Mouse (Mus musculus) brain, embryonic 18.5 days (tissue): Measurements from ENCODE around the gene Galnt7.

ENCODE experiments used
- DNase-seq: peaks from one replicate; pipeline ENCODE4 v3.0.0-alpha.2; 2012; ENCODE audit warnings: low read depth, low spot score

Gene Galnt7

DNA sequence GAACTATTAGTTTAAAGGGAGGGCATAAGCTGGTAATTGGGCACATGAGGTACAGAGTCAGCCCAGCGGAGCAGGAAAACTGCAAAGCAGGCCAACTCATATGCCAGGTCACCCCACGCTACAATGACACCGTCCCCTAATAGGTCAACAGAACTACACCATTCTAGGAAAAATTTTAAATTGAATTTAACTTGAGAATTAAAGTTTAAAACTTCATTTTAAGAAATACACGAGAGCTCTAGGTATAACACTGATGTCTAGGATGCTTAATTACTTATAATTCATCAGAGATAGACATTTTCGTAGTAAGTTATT lies 67.7 kb downstream of the Galnt7 start:
- no peak for DNase-seq

DNA sequence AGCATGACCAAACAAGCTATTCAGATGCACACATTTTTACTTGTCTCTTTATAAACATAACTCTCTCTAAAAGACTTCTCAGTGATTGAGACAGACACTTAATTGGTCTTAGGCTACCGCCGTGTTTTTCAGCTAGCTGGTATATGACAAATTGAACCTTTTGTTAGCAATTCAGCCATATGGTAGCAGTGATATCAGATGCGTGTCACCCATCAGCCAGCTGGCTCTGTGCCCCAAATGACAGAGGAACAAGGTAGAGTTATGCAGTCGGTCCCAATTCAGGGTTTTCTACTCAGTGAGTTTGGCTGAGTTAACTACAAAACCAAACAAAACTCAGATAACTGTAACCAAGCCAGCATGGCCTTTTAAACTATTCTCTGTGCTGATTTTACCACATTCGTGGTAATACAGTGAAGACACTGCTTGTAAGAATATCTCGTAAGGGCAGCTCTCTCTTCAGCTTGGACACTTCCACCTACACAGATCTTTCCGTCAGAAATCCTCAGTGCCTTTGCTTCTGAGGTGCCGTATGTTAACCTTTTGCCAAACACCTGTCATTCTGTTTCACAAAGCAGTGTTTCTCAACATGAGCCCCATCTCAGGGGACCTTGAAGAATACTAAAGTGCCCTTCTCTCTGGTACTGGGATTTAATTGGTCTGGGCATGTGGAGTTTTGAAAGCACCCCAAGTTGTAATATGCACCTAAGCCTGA lies 68.3 kb downstream of the Galnt7 start:
- no peak for DNase-seq

DNA sequence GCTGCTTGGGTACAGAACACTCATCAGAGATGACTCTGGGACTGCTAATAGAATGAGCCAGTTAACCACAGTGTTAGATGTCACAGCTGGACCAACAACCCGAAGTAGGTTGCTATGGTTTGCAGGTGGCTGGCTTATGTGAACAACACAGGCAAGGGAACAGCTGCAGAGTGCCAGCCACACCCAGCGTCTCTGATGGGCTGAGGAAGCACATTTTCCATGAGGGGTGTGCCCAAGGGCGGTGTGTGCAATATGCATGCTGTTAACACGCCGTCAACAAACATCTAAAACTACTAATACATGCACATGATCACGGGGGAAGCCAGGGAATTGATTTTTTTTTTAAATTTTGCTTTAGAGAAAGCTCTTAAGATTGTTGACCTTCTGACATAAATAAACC lies 73.0 kb downstream of the Galnt7 start:
- no peak for DNase-seq

DNA sequence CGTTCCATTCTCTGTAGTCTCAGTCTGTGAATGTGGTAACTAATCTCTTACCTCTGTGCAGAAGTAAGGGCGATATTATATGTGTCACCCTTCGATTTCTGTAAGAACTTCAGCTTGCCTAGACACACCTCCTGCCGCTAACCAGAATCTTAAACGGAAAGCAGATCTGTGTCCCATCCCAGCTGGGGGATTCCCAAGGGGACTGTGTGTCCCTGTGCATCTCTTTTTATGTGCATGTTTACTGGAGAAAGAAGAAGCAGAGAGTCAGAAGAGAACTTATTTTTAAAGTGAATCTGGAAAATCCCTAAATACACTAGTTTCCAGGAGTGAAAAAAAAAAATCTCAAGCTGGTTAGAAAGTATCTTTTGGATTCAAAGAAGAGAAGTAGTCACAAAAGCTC lies 75.5 kb downstream of the Galnt7 start:
- no peak for DNase-seq

DNA sequence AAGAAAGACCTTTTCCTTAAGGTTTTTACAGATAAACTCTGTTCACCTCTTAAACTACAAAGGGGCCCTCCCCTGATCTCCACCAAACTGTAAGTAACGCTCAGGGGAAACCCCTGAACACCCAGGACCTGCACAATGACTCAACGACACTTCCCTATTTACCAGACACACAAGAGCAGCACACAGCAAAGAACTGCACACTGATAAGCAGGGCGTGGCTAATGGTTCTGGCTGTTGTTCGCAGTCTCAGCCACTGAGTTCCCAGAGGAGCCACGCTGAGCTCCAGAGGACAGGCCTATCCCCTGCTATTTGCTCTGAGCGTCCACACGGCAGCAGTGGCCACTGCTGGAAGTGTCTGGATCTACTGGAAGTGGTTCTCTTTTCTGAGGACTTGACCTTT lies 76.6 kb downstream of the Galnt7 start:
- DNase-seq, result no peak

DNA sequence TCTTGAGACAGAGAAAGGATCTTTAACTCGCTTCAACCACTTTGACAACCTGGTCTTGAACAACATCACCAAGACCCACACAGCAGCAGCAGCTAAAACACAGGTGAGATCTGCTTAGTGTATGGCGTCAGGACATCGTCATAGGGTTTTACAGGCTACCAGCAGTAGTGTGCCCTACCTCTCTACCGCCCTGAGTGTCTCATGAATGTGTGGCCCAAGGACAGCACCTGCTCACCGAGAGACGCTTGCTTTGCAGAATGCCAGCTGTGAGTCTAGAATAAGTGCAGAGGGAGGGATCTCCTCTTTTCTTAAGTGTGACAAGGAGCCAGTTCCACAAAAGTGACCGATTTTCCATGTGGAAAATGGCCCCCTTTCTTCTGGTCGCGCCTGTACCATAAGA lies 77.5 kb downstream of the Galnt7 start:
- DNase-seq, result no peak

DNA sequence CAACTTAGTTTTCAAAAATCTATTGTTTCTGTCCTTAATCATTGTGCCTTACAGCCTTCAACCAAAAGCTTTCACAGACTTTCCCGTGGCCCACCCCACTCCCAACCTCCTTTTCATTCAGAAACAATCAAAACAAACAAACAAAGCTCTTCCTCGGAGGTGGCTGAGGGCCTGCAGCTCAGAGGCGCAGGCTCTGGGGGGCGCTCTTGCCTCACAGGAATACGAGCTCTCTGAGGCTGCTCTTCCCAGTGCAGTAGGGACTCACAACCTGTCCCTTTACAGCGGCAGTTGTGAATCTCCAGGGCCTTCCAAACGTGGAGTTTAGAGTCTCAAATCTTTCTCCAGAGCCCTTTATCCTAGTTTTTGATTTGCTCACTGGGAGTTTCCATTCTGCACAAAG lies 78.4 kb downstream of the Galnt7 start:
- DNase-seq, result peak; percentile 36

DNA sequence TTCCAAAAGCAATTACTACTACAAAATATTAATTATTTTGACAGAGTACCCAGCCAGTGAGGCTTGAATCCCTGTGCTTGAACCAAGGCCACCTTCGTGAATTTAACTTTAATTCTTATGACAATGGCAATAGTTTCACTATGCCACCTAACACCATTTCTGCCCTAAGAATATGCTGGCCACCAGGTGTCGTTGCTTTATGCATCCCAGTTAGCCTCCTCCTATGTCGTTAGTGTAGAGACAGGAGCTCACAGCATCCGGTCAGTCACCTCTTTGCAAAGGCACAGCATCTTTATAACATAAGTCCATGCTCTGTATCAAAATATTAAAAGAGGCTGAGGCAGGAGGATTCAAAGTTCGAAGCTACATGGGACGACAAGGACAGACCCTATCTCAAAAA lies 79.0 kb downstream of the Galnt7 start:
- DNase-seq, result no peak

DNA sequence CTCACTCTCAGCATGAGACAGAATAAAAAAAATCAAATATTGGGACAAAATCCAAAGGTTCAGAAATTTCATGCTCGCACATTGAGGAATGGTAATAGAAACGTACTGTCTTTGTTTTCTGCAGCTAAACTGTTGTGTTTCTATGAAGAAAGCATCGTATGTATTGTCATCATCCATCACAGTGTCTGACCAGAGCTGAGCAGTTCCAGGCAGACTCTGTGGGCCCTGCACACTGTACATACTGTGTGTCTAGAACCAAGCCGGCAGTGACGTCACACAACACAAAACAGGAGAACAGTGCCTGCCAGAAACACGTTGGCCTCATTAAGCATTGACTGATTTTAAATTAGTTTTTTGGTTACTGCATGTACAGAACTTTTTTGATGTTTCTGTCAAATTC lies 82.9 kb downstream of the Galnt7 start:
- DNase-seq, result no peak

DNA sequence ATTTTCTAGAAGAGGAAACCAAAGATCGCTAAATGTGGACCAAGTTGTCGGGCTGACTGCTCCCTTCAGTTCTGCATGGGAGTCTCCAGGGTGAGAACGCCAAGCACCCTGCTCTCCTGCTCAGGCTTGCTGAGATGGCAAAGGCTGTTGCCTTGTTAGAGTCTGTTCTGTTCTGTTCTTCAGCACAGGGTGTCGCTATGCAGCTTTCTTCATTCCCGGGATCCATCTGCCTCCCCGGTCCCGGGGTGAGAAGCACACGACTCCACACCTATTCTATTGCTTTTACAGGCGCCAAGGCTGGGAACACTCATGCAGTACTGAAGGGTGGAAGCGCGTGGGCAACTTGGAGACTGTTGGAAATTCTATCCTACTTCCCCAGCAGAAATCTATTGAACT lies 83.4 kb downstream of the Galnt7 start:
- no peak for DNase-seq

DNA sequence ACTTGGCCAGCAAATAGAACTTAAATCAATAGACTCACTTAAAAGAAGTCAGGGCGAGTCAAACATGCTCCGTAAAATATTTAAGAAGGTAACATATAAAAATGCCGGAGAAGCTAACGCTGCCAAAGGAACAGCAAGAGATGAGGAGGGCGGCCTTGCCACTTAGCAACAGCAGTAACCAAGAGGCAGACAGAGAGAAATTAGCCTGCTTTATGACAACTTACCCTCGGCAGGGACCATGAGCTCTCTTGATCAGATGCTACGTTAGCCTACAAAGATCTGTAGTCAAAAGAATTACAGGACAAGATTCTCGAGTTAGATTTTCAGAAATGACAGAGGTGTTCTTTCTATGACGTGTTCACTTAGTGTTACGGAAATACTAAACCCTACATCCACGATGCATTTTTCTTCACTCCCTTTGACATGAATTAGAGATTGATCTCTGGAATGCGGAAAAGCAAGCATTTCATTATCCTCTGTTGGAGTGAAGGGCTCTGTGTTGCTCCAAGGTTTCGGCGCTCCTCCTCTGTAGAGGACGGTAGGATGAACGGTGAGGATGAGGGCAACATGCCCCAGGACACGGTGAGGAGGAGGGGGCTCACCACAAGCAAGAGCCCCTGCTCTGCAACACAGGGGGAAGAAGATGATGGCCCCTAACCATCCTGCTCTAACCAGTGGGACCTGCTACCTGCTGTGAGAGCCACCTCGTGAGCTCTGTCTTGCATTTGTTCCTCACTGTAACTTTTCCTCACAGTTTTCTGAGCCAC lies 84.0 kb downstream of the Galnt7 start:
- DNase-seq, result no peak

DNA sequence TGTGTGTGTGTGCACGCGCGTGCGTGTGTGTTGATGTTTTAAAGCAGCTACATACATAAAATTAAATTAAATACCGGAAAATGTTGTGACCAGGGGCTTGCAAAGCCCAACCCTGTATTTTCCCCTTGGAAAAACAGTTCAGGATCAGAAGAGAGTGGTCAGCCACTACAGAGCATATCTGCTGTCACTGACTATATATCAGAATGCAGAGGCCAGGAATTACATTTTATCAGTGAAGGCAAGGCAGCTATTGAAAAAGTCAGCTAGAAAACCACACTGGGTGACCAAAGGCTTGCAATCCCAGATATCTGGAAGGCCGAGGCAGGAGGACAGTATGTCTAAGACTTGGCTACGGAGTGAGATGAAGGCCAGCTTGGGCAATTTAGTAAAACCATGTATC lies 84.8 kb downstream of the Galnt7 start:
- no peak for DNase-seq

DNA sequence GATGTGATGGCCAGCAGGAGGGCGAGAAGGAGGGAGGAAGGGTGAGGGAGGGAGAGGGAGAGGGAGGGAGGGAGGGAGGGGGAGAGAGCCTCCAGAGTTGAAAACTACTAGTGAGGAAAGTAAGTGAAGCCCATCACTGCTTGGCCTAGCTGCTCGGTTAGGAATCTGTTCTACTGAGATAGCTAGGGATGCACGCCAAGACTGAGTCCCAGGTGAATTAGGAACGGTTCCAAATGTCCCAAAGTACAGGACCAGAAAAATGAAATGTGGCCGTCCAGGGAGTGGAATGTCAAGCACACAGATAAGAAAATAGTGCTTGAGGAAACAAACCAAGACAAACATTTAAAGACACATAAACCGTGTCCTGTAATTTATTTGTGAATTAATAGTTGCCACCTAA lies 87.8 kb downstream of the Galnt7 start:
- DNase-seq, result no peak

DNA sequence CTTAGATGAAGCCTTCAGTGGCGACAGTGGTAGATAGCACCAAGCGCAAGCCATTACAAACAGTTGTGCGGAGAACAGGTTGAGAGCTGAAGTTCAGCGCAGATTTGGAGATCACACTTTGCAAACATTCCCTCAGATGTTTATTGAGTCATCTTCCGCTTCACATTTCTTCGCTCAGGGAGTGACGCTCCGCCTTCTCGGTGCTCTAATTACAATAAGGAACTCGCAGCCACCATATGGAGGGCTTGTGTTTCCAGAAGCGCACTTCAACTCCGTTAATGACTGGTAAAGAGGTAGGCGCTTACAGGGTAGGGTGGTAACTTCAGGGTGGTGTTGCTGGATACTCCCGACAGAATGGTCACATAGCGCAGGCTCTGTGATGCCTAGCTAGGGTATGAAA lies 89.1 kb downstream of the Galnt7 start:
- DNase-seq, result no peak

DNA sequence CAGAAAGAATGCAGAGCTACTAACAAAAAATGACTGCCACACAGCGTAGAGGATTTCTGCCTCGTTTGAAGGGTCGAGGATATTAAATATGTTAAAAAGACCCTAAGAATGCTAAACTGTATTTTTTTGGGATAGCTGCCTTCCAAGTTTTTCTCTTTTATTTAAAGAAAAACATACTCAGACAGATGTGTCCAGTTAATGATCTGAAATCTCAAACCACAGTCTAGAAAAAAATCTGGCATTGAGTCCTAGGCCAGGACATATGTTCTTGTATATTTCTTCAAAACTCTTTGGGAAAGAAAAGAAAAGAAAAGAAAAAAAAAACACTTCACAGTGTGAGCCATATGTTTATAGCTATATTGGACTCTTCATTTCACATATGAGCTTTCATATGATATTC lies 90.1 kb downstream of the Galnt7 start:
- no peak for DNase-seq

DNA sequence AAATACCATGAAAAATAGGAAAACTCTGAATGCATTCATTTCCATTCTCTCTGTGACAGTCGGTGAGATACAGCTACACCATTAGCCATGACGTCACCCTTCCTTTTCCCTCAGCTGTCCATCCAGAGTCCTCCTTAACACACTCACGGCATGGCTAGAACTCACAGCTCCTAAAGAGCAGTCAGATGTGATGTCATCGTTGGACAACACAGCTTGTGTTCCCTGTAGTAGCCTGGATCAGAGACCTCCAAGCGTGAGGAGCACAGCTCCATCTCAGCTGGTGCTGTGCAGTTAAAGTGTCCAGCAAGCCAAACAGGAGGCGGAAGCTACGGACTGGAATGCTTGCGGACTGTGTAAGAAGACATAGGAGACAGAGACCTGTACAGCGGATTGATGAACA lies 91.9 kb downstream of the Galnt7 start:
- no peak for DNase-seq

DNA sequence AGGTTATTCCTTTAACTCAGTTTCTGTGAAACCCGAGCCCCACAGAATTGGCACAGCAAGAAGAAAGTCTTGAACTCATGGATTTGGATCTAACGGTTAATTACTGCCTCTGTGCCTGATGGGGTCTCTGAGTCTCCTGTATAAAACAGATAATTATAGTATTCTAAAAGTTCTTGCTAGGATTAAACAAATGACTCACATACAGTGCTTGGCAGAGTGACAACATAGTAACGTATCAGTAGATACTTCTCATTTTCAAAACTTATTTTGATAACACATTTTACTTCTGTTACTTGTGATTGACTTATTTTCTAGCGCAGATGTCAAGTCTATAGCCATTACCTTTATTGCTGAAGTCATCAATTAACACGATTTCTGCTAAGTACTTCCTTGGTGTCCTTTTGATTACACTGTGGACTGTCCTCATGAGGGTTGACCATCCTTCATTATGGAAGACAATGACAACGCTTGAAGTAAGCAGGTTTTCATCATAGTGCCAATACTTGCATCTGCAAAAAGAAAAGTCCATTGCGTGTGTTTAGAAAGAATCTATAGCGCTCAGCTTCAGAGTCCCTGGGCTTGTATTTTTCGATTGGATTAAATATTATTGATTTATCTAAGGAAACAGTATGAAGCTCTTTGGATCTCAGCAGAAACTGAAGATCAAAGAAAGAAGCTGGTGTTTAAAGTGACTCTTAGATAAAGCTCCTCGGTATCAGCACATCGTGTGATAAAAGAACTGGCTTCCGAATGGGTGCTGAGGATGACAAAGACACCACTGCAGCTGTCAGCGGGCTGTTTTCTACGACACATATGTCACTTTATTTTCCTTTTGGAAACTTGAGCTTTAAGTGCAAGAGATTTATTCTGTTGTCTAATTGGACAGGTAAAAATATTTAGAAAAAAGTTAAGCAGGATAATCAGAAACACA lies 100.5 kb downstream of the Galnt7 start:
- DNase-seq, result no peak

DNA sequence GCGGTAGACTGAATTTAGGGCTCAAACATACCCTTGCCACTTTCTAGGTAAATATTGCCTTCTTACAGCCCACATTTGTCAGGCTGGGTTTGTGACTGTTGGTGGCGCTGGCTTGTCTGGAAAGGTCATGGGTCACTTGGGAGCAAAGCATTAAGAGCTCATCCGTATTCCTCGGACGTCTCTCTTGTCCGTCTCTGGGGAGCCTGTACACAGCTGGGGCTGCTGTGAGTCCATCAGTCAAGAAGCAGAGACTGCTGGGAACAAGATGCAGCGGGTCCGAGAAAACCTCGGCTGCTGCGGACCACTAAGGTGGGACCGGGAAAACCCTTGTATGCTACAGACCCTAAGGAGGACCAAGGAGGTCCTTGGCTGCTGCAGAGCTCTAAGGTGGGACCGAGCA lies 105.3 kb downstream of the Galnt7 start:
- no peak for DNase-seq

DNA sequence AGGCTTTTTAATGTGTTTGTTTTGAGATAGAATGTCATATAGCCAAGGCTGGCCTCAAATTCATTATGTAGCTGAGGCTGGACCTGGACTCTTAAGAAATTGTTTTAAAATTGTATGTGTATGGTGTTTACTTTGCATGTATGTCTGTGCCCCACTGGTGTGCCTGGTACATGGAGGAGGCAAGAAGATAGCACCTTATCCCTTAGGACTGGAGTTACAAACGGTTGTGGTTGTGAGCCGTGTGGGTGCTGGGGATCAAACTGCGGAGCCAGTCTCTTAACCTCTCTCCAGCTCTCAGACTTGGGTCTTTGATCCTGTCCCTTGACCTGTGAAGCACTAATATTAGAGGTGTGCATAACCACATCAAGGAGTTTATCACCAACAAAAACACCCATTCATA lies 106.0 kb downstream of the Galnt7 start:
- no peak for DNase-seq

DNA sequence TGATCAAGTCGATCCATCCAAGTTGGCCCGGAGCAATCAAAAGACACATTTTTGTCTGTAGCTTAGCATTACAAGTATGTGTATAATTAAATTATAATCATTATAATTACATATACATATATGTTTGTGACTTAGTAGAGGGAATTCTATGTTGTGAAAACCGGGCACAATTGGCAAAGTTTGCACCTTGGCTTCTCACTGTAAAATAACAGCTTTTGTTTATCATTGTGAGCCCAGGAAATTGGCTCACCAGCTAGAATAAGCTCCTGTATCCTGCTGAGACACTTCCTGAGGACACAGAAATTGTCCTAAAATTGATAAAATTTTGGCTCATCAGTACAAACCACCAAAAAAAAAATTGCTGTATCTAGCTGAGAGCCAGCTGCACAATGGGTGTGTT lies 106.4 kb downstream of the Galnt7 start:
- no peak for DNase-seq

DNA sequence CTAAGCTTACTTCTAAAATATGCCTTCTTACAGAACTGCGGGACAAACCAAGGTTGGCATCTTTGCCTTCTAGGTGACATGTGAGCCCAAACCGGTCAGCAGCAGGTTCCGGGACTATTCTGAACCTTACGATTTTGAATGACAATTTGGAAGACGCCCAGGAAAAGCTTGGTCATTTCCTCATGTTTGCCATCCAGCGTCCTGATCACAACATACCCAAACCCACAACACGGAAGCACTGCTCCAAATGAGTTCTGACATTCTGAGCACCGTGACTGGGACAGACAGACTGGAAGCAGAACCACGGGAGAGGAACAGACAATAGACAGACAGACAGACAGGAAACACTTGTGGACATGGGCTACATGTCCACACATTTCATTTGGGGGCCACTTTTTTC lies 111.4 kb downstream of the Galnt7 start:
- no peak for DNase-seq

DNA sequence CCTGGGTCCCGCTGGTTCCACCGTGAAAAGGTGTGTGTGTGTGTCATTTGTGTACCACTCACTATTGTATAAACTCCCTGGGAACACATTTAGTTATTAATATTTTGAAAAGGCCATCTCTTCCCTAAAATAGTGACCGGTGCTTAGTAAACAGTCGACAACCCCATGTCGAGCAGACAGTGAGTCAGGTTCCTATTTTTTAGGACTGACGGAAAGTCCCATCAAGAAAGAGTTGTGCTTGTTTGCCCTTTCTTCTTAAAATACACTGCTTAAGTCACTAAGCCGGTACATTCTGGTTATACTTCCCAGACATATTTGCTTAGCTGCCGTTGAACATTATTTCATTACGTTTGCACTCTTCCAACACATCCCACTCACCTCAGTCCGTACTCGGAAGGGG lies 111.9 kb downstream of the Galnt7 start:
- no peak for DNase-seq
